Mouse (Mus musculus) spleen, adult 2 months (tissue): ENCODE measurements around the gene 1700034J05Rik. TPM values are rescaled to one million over a fixed set of nuclear protein-coding genes. Genes with fewer than 3 reads are reported as not detected.

Experiments
- DNase-seq, 2 experiments: peaks; one replicate each; pipeline versions ENCODE4 v3.0.0 to v3.0.0-alpha.2; 2012 to 2021; ENCODE audit warnings: low spot score in 2 of 2, low read depth in 1 of 2
- H3K27ac ChIP-seq: fragments of 200-500 bp; 2 replicates; pipeline ENCODE4 v1.5.1; 2012; ENCODE audit warnings: low read length, inconsistent platforms; ENCODE audit not compliant: insufficient read depth
- H3K27me3 ChIP-seq: fragments of 200-500 bp; 2 replicates; pipeline ENCODE4 v1.6.1; 2012; ENCODE audit warnings: mild to moderate bottlenecking, moderate library complexity, low read length, inconsistent platforms; ENCODE audit not compliant: control insufficient read depth, insufficient read depth
- H3K36me3 ChIP-seq: fragments of 200-500 bp; 2 replicates; pipeline ENCODE4 v1.6.1; 2012; ENCODE audit warnings: mild to moderate bottlenecking, low read length, inconsistent platforms; ENCODE audit not compliant: control insufficient read depth, insufficient read depth
- H3K4me1 ChIP-seq: fragments of 200-500 bp; 2 replicates; pipeline ENCODE4 v1.6.1; 2011; ENCODE audit warnings: inconsistent platforms; ENCODE audit not compliant: control insufficient read depth, insufficient read depth, insufficient read length
- H3K4me3 ChIP-seq: fragments of 200-500 bp; 2 replicates; pipeline ENCODE4 v1.5.1; 2011; ENCODE audit warnings: mild to moderate bottlenecking, inconsistent platforms; ENCODE audit not compliant: insufficient read depth, insufficient read length; ENCODE audit errors: extremely low read depth
- CTCF ChIP-seq: fragments of 200-500 bp; IDR thresholded peaks from 2 replicates; pipeline ENCODE4 v1.5.1; 2011; ENCODE audit warnings: mild to moderate bottlenecking, inconsistent platforms; ENCODE audit not compliant: insufficient read depth, insufficient read length, insufficient replicate concordance; ENCODE audit errors: extremely low read depth
- POLR2A ChIP-seq: fragments of 200-500 bp; IDR thresholded peaks from 2 replicates; pipeline ENCODE4 v1.6.1; 2011; ENCODE audit warnings: low read depth, low read length, inconsistent platforms
- WGBS: fragments of 180-500 bp; shearing (Covaris S2); methylation state at CpG from one replicate; pipeline ENCODE4 v1.1.7; 2018; 5-methylcytosine and 5-hydroxymethylcytosine counted together
- polyA plus RNA-seq: library from polyadenylated mRNA; depleted of rRNA; stranded (reverse); fragments of >200 nt; gene quantifications from 2 replicates; pipeline ENCODE4 v1.2.3, GENCODE M21; 2012

1700034J05Rik gene
- polyA plus RNA-seq, 1 experiment = not detected

GRCm38 (mm10) chr6:146956961-146957360, 2.7 kb upstream of the 1700034J05Rik start:
- H3K4me1 ChIP-seq = no peaks in the 10 kb centered on the region; the same call in 1 of the 2 replicates
- no peaks in the 10 kb centered on the region for H3K27me3 ChIP-seq
- no peaks in the 10 kb centered on the region for H3K36me3 ChIP-seq
- H3K27ac ChIP-seq = no peak overlapping the region
- H3K4me3 ChIP-seq = no peak overlapping the region
- no peak for DNase-seq
- WGBS = 80% methylated on average over 1 of the region's 1 CpGs
- TF ChIP-seq POLR2A = no peak
- no peak for TF ChIP-seq CTCF

DNA sequence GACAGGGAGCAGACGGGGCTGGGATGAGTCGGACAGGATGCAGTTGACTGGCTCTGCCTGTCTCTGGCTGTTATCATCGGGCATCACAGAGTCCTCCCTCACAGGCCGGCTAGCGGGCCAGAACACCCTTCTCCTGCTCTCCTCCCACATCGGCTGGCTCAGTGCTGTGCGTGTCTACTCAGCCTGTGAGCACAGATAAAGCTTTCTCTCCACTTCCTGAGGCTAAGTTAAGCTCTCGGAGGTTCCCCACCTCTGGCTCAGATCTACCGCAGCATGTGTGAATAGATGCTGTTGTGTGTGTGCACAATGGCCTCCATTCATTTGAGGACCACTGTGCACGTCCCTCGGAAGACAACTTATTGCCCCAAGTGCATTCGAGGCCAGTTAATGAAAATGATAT, 1.7 kb upstream of the 1700034J05Rik start:
- DNase-seq = no peak
- 62% methylated on average over 12 of the region's 12 CpGs for WGBS
- no peak overlapping the region for H3K27ac ChIP-seq
- H3K4me1 ChIP-seq = no peaks in the 10 kb centered on the region; the same call in 1 of the 2 replicates
- H3K27me3 ChIP-seq = no peaks in the 10 kb centered on the region
- H3K36me3 ChIP-seq = no peaks in the 10 kb centered on the region
- TF ChIP-seq CTCF (no peak), POLR2A (no peak)
- no peak overlapping the region for H3K4me3 ChIP-seq

GRCm38 (mm10) chr6:146955475-146955874, 1.3 kb upstream of the 1700034J05Rik start:
- Histone ChIP-seq H3K27me3 (no peaks in the 10 kb centered on the region), H3K27ac (no peak overlapping the region), H3K36me3 (no peaks in the 10 kb centered on the region), H3K4me3 (no peak overlapping the region), H3K4me1 (no peaks in the 10 kb centered on the region; the same call in 1 of the 2 replicates)
- WGBS = 53% methylated on average over 1 of the region's 1 CpGs
- TF ChIP-seq CTCF = no peak
- TF ChIP-seq POLR2A = no peak
- no peak for DNase-seq

GRCm38 (mm10) chr6:146950454-146950832, 3.8 kb downstream of the 1700034J05Rik start:
- H3K36me3 ChIP-seq = no peaks in the 10 kb centered on the region
- TF ChIP-seq POLR2A (no peak), CTCF (no peak)
- no peak overlapping the region for H3K27ac ChIP-seq
- WGBS = 83% methylated on average over 1 of the region's 1 CpGs
- DNase-seq = no peak
- H3K4me1 ChIP-seq = no peaks in the 10 kb centered on the region; the same call in 1 of the 2 replicates
- H3K27me3 ChIP-seq = no peaks in the 10 kb centered on the region
- no peak overlapping the region for H3K4me3 ChIP-seq

- WGBS = 69% methylated on average over 10 of the region's 10 CpGs
- DNase-seq = no peak
- Histone ChIP-seq H3K36me3 (no peaks in the 10 kb centered on the region), H3K4me1 (no peaks in the 10 kb centered on the region; the same call in 1 of the 2 replicates), H3K27me3 (no peaks in the 10 kb centered on the region), H3K27ac (no peak overlapping the region), H3K4me3 (no peak overlapping the region)
- TF ChIP-seq CTCF (no peak), POLR2A (no peak)
These were observed 4.4 kb downstream of the 1700034J05Rik start for GRCm38 (mm10) chr6:146949682-146950453.

- Histone ChIP-seq H3K36me3 (no peaks in the 10 kb centered on the region), H3K4me1 (no peaks in the 10 kb centered on the region; the same call in 1 of the 2 replicates), H3K4me3 (no peak overlapping the region), H3K27ac (no peak overlapping the region), H3K27me3 (no peaks in the 10 kb centered on the region)
- DNase-seq = no peak
- no peak for TF ChIP-seq CTCF
- TF ChIP-seq POLR2A = no peak
- 55% methylated on average over 4 of the region's 4 CpGs for WGBS
These were observed 7.0 kb downstream of the 1700034J05Rik start for GRCm38 (mm10) chr6:146947186-146947585.

GRCm38 (mm10) chr6:146946327-146947029, 7.7 kb downstream of the 1700034J05Rik start:
- H3K4me1 ChIP-seq = no peaks in the 10 kb centered on the region; the same call in 1 of the 2 replicates
- H3K4me3 ChIP-seq = no peak overlapping the region
- no peaks in the 10 kb centered on the region for H3K36me3 ChIP-seq
- no peak for DNase-seq
- WGBS = 78% methylated on average over 6 of the region's 6 CpGs
- H3K27ac ChIP-seq = no peak overlapping the region
- no peaks in the 10 kb centered on the region for H3K27me3 ChIP-seq
- TF ChIP-seq CTCF (no peak), POLR2A (no peak)
